Mouse (Mus musculus) cerebellum, adult 2 months (tissue): ENCODE data around the gene Hectd1. TPM values are rescaled to one million over a fixed set of nuclear protein-coding genes. Genes with fewer than 3 reads are reported as not detected.

ENCODE experiments used
- DNase-seq, 2 experiments: peaks; one replicate each; pipeline ENCODE4 v3.0.0; 2021
- H3K27ac ChIP-seq: fragments of 200-500 bp; 2 replicates; pipeline ENCODE4 v1.5.1; 2012; ENCODE audit warnings: low read length, control low read depth, inconsistent platforms; ENCODE audit not compliant: insufficient read depth
- H3K27me3 ChIP-seq: fragments of 200-500 bp; 2 replicates; pipeline ENCODE4 v1.6.1; 2012; ENCODE audit warnings: inconsistent platforms, mild to moderate bottlenecking, low read length, moderate library complexity; ENCODE audit not compliant: control insufficient read depth, insufficient read depth
- H3K4me1 ChIP-seq: fragments of 200-500 bp; 2 replicates; pipeline ENCODE4 v1.6.1; 2011; ENCODE audit warnings: low read length; ENCODE audit not compliant: control insufficient read depth, insufficient read depth
- H3K4me3 ChIP-seq: fragments of 200-500 bp; replicated peaks from 2 replicates; pipeline ENCODE3; 2011; ENCODE audit warnings: mild to moderate bottlenecking, low read depth, low read length, control low read depth; ENCODE audit not compliant: insufficient read depth
- CTCF ChIP-seq: fragments of 200-500 bp; IDR thresholded peaks from 2 replicates; pipeline ENCODE4 v1.5.1; 2011; ENCODE audit warnings: low read depth, mild to moderate bottlenecking, control low read depth, low read length, moderate library complexity, borderline replicate concordance; ENCODE audit not compliant: insufficient read depth
- POLR2A ChIP-seq: fragments of 200-500 bp; IDR thresholded peaks from 2 replicates; pipeline ENCODE4 v1.6.1; 2011; ENCODE audit warnings: low read length, control low read depth, borderline replicate concordance; ENCODE audit not compliant: insufficient read depth
- WGBS: fragments of 180-500 bp; shearing (Covaris S2); methylation state at CpG from one replicate; pipeline ENCODE4 v1.1.7; 2018; 5-methylcytosine and 5-hydroxymethylcytosine counted together
- polyA plus RNA-seq: library from polyadenylated mRNA; depleted of rRNA; stranded (reverse); fragments of >200 nt; gene quantifications from 2 replicates; pipeline ENCODE4 v1.2.3, GENCODE M21; 2012

Hectd1 gene
- polyA plus RNA-seq, 1 experiment = 39.4 TPM

DNA sequence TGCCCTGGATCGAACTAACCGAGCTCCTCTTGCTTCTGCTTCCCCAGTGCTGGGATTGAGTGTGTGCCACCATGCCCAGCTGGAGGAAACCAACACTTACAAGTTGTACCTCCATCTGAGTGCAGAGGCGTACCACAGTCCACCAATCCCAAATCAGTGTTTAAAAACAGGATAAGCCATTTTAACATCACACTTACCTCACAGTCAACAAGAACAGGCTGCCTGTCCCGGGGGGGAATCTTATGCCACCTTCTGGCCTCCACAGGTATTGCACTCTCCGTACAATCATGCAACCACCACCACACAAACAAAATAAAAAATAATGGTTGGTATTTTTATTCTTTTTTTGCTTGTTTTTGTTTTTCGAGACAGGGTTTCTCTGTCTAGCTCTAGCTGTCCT lies 87.6 kb downstream of the Hectd1 start:
- DNase-seq = peak in 1 of 2 experiments; percentile 18
- Histone ChIP-seq H3K4me1 (no peaks in the 10 kb centered on the region), H3K27ac (no peak overlapping the region), H3K4me3 (no peak overlapping the region), H3K27me3 (no peaks in the 10 kb centered on the region)
- 83% methylated on average over 6 of the region's 6 CpGs for WGBS
- TF ChIP-seq POLR2A (no peak), CTCF (peak; percentile 50; the same call in 1 of the 2 replicates)

DNA sequence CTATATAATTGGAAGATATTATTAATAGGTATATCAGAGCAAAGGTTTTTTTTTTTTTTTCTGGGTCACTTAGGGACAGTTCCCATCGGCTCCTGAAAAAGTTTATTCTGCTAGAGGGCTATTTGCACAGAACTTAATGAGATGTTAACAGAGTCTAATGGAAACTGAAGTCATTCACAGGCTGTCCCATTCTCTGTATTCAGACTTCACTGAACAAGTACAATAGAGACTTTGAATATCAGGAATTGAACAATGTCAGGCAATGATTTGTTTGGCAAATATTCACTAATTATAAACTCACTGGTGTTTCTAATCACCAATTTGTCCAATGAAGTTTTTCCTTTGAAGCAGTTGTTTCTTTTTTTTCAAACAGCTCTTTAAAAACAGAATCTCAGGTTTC lies 92.5 kb downstream of the Hectd1 start:
- TF ChIP-seq POLR2A = no peak
- no peak for TF ChIP-seq CTCF
- Histone ChIP-seq H3K27ac (no peak overlapping the region), H3K27me3 (no peaks in the 10 kb centered on the region), H3K4me3 (no peak overlapping the region), H3K4me1 (no peaks in the 10 kb centered on the region)
- WGBS = 32% methylated on average over 1 of the region's 1 CpGs
- DNase-seq = no peak

DNA sequence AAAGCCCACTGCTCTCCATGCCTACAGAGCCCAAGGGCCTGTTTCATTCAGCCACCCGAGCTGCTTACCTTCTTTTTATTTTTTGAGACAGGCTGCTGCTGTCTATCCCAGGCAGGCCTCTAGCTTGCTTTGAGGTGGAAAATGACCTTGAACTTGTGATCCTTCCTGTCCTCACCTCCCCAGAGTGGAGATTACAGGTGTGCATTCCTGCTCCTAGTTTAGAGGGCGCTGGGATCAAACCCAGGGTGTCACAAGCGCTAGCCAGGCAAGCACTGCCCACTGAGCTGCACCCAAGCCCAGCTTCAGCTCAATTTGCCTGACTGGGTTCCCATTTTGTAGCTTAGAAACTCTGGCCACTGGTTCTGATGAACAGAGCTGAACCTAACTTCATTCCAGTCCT lies 93.0 kb downstream of the Hectd1 start:
- TF ChIP-seq POLR2A (no peak), CTCF (no peak)
- 68% methylated on average over 3 of the region's 3 CpGs for WGBS
- no peak for DNase-seq
- no peaks in the 10 kb centered on the region for H3K4me1 ChIP-seq
- H3K27ac ChIP-seq = no peak overlapping the region
- H3K4me3 ChIP-seq = no peak overlapping the region
- no peaks in the 10 kb centered on the region for H3K27me3 ChIP-seq

DNA sequence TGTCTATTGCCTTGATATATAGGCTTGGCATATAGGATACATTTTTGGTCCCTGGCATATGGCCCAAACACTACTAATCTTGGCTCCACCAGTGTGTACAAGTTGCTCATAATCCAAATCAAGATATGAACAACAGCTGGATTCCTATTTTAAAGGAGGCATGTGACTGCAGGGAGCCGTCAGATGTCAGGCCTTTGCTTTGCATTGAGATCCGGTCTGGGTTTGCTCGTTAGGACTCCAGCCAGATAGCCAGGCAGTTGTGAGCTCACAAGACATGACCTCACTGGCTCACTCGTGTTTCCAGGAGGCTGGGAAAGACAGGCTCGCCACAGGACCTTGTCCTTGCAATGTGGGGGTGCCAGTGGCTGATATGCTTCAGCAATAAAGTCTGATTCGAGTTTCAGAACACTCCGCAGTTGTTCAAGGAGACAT lies 93.5 kb downstream of the Hectd1 start:
- TF ChIP-seq CTCF = no peak
- TF ChIP-seq POLR2A = no peak
- DNase-seq = no peak
- H3K27me3 ChIP-seq = no peaks in the 10 kb centered on the region
- no peak overlapping the region for H3K4me3 ChIP-seq
- no peak overlapping the region for H3K27ac ChIP-seq
- no peaks in the 10 kb centered on the region for H3K4me1 ChIP-seq
- 21% methylated on average over 7 of the region's 7 CpGs for WGBS

DNA sequence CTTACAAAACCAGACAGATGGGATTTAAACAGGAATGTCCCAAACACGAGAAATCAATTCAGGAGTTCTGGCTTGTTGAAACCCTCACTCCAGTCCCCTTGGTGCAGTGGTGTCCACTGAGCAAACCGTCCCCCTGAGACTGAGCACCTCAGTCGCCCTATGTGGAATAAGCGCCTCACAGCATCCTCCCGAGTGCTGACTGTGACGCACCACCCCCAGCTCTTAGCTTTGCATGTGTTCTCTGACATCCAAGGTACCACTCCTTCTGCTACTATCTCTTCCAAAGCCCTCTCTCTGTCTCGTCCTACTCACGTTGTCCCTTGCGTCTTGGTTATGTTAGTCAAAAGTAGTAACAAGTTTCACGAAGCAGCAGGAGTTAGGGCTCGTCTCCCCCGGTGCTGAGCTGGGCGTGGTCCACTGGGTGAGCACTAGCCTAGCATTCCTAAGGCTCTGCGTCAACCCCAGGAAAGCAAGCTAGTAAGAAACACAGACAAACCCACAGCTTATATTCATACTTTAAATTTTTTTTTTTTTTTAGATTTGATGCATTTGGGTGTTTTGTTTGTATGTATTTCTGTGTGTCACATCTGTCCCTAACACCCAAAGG lies 94.6 kb downstream of the Hectd1 start:
- 84% methylated on average over 14 of the region's 14 CpGs for WGBS
- Histone ChIP-seq H3K27me3 (no peaks in the 10 kb centered on the region), H3K27ac (no peak overlapping the region), H3K4me1 (0 out of 2 replicates have a peak, but pooled peaks cover 2% of the 10 kb centered on the region), H3K4me3 (no peak overlapping the region)
- TF ChIP-seq POLR2A (no peak), CTCF (no peak)
- DNase-seq = no peak

DNA sequence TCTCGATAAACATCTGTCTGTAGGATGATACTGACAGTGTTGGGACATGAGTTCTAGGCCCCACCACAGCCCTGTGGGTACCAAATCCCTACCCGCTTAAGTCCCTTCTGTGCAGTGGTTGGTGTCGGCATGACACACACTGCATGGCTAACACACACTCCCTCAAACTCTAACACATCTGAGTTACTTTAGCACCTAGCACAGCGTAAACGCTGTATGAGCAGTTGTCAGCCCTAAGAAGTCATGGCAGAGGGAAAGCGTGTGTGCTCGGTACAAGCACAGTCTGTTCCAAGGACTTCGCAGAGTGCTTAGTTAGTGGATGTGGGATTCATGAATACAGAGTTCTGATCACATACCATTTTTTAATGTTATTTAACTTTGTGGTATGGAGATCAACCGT lies 99.5 kb downstream of the Hectd1 start:
- H3K27ac ChIP-seq = no peak overlapping the region
- no peak for DNase-seq
- H3K4me1 ChIP-seq = peaks cover 4% of the 10 kb centered on the region; the same call in 1 of the 2 replicates
- WGBS = 97% methylated on average over 9 of the region's 9 CpGs
- H3K27me3 ChIP-seq = no peaks in the 10 kb centered on the region
- TF ChIP-seq POLR2A (no peak), CTCF (no peak)
- H3K4me3 ChIP-seq = no peak overlapping the region

DNA sequence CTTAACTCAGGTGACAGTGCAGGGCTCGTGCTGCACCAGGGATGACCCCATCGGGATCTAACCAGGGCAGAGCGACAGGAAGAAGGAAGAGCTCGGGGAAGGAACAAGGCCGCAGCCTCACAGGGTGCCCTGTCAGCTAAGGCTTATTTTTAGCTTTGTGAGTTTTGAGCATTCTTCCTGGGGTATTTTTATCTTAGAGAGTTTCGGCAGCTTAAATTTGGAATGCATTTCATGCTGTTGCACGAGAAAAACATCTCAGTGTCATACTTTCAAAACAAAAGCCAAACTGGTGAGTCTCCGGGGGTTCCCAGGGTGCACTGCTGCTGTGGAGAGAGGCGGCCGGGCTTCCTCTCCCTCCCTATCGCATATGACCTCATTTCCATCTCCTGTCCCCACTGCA lies 100.3 kb downstream of the Hectd1 start:
- Histone ChIP-seq H3K27me3 (no peaks in the 10 kb centered on the region), H3K4me3 (no peak overlapping the region), H3K27ac (0 out of 2 replicates have a peak overlapping the region, but pooled peaks have one; percentile 54), H3K4me1 (peaks cover 4% of the 10 kb centered on the region; the same call in 1 of the 2 replicates)
- no peak for DNase-seq
- TF ChIP-seq CTCF (no peak), POLR2A (no peak)
- WGBS = 44% methylated on average over 11 of the region's 11 CpGs

DNA sequence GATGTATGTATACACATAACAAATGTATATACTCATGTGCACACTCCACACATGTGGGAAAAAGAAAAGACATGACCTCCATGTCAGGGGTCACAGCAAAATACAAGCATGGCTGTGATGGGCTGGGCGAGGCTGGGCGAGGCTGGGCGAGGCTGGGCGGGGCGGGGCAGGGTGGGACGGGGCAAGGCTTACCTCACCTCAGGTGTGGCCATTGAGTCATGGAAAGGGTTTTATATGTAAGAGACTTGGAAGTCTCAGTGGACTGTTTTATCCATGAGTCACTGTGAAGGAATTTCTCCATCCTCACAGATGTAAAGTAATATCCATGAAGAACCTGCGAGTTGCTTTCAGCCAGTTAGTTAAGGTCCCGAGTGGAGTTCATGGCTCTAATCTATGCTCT lies 107.5 kb downstream of the Hectd1 start:
- TF ChIP-seq POLR2A (no peak), CTCF (no peak)
- Histone ChIP-seq H3K27me3 (no peaks in the 10 kb centered on the region), H3K4me1 (no peaks in the 10 kb centered on the region), H3K27ac (no peak overlapping the region), H3K4me3 (no peak overlapping the region)
- DNase-seq = no peak
- 95% methylated on average over 8 of the region's 8 CpGs for WGBS

DNA sequence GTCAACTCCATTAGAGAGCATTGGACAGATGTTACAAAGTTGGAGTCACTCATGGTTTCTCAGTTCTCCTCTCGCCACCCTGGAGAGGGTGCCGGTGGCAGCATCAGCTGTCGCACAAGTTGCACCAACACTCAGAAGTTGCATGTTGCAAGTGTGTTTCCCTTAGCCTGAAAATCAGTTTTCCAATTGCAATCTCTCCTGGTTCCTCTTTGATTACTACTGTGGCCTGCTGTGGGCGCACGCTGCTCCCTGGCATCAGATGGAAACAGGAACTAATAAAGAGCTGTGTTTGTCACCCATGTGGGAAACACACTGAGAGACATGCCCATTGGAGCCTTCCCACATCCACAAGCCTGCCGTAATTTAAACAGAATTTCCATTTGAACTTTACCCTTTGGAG lies 110.7 kb downstream of the Hectd1 start:
- 92% methylated on average over 6 of the region's 6 CpGs for WGBS
- no peak for DNase-seq
- Histone ChIP-seq H3K4me1 (no peaks in the 10 kb centered on the region), H3K4me3 (no peak overlapping the region), H3K27ac (no peak overlapping the region), H3K27me3 (no peaks in the 10 kb centered on the region)
- TF ChIP-seq CTCF = no peak
- no peak for TF ChIP-seq POLR2A
